Mouse (Mus musculus): ENCODE data around the gene Vdac1. TPM values are rescaled to one million over a fixed set of nuclear protein-coding genes. Genes with fewer than 3 reads are reported as not detected.

Gene Vdac1
- total RNA-seq, 4 experiments from 2014 or later, result 508 to 527 (median 523) TPM

DNA sequence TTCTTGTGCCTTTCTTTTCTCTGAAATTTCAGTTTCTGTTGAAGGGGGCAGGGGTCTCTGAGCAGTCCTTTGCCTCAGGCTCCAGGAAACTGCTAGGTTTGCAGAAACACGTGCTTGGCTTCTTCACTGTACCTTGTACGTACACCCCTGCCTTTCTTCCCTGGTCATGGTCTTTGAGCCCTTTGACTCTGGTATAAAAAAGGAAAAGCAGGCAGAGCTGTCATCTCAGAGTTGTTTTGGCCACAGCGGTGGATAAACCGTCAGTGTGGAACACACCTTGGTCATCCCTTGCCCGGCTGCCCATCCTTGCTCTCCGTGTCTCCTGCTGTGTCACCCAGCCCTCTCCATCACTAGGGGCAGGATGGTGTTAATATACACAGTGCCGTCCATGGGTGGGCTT is 59.2 kb downstream of the Vdac1 start:
- DNase-seq (ENCODE audit: low spot score in 2 of 2), result no peak

- DNase-seq (ENCODE audit: low spot score in 2 of 2), result no peak
Observed at GRCm38 (mm10) chr11:52420296-52421052, 59.8 kb downstream of the Vdac1 start.

- peak; percentile 40 to 82 for DNase-seq (ENCODE audit: low spot score in 2 of 2)
Observed at GRCm38 (mm10) chr11:52421053-52421778, 60.6 kb downstream of the Vdac1 start.

DNA sequence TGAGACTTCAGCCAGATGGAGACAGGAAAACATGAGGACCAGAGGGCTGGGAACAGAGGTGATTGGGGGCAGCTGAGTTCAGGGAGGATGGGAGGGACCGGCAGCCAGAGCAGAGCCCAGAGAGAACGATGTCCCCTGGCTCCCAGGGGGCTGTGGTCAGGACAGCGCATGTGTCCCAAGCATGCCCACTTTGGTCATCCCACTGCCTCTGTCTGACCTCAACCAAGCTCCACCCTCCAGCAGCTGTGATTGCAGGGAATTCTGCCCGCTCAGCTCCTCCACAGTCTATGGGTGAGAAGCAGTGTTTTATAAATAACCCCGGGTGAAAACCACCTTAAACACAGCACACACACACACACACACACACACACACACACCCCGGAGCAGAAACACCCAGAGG is 68.8 kb downstream of the Vdac1 start:
- no peak for DNase-seq (ENCODE audit: low spot score in 2 of 2)

- no peak for DNase-seq (ENCODE audit: low spot score in 2 of 2)
Observed at GRCm38 (mm10) chr11:52431594-52431993, 70.9 kb downstream of the Vdac1 start.

DNA sequence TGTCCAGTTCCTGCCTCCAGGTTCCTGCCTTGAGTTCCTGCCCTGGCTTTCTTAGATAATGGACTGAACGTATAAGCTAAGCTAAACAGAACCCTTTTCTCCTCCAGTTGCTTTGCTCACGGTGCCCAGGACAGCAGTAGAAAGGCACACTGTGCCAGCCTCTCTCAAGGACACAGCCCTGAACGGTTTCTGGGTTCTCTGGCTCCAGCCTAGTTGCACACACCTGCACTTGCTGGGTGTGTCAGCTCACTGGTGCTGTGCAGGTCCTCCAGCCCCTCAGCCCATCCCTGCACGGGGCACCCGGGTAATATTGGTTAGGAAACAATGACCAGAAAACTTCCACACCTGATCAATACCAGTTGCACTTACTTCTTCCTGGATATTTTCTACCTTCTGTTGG is 71.5 kb downstream of the Vdac1 start:
- no peak for DNase-seq (ENCODE audit: low spot score in 2 of 2)

DNA sequence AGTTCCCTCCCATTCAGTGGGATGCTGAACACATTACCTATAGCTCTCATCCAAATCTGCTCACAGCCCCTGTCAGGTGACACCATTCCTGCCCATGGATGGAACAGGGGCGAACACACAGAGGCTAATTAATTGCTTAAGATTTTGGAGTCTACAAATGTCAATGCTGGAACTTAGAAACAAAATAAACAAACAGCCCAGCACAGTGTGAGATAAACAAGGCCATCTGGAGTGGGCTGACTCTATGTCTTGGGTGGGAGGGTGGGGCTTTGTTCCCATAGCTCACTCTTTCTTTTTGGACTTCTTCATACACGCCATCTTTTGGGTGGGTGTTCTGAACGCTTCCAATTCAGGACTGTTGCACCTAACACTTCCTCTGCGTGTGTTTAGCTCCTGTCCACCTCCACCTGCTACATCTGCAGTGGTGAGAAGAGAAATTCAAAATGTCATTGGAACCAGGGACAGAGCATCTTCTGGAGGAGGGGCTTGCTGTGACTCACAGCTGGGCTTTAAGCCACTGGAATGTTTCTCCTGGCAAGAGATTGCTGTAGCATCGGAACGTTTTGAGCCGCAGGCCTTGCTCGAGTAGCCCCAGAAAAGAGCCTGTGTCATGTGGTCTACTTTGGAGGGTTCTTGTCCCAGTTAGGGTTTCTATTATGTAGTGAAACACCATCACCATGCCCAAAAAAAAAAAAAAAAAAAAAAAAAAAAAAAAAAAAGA is 72.6 kb downstream of the Vdac1 start:
- peak in 1 of 2 experiments; percentile 21 for DNase-seq (ENCODE audit: low spot score in 2 of 2)

DNA sequence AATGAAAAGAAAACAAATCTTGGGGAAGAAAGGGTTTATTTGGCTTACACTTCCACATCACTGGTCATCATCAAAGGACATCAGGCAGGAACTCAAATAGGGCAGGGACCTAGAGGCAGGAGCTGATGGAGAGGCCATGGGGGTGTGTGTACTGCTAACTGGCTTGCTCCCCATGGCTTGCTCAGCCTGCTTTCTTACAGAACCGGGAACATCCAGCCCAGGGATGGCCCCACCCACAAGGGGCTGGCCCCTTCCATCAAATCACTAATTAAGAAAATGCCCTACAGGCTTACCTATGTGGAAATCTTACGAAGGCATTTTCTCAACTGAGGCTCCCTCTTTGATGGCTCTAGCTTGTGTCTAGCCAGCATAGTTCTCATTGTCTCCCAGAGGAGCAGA is 73.1 kb downstream of the Vdac1 start:
- DNase-seq (ENCODE audit: low spot score in 2 of 2), result no peak

DNA sequence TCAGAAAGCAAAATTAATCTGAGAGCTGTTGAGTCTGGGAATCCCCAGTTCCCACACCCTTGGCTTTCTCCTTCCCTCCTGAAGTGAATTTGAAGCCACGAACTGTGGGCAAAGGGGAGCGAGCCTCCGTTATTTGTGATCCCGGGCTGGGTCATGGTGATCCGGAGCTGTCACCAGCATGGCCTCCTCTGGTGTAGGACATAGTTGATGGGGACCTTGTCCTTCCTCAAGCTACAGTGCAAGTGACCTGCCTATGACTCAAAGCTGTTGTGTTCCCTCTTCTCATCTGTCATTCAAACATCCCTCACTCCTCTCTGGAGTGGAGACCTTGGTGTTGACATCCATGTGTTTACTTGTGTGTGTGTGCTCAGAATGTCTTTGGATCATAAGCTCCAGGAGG is 74.8 kb downstream of the Vdac1 start:
- DNase-seq (ENCODE audit: low spot score in 2 of 2), result no peak

DNA sequence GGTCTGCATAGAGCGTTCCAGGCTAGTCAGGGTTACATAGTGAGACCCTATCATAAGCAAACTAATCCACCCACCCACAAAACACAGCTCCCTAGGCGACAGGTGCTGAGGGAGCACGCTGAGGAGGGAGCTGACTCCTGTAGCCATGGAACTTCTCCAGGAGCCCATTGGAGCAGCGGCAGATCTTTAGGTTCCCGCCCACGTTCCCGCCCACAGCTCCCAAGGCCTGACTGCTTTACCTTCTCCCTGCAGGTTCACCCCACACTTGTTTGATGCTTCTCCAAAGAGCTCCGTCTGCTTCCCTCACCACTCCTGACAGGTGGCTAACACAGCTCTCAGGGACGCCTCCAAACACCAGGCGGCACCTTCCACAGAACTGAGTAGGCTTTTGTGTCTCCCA is 76.5 kb downstream of the Vdac1 start:
- peak; percentile 63 to 64 for DNase-seq (ENCODE audit: low spot score in 2 of 2)

Other genes with a start within 250 kb of the Vdac1 start
- gene Olfr1373, start 215.3 kb upstream of the Vdac1 start, total RNA-seq (2022), result not detected
- gene Olfr1371, start 146.9 kb upstream of the Vdac1 start, total RNA-seq (2022), result not detected
- gene Skp1a, start 128.9 kb upstream of the Vdac1 start, total RNA-seq (2022), result 100 to 1,000 TPM; 433 to 496 (median 439) TPM
- gene Tcf7, start 77.8 kb upstream of the Vdac1 start, total RNA-seq (2022), result 1 to 10 TPM; 2.9 to 3.6 (median 3.2) TPM
- 10 to 100 TPM; 58.9 to 64.5 (median 63.9) TPM for gene 9530068E07Rik, start 35.6 kb downstream of the Vdac1 start, total RNA-seq (2022)

All from layer of hippocampus, adult 8-10 months (tissue).